8 mouse cellular contexts compared by ENCODE assay signal in the genomic region with DNA sequence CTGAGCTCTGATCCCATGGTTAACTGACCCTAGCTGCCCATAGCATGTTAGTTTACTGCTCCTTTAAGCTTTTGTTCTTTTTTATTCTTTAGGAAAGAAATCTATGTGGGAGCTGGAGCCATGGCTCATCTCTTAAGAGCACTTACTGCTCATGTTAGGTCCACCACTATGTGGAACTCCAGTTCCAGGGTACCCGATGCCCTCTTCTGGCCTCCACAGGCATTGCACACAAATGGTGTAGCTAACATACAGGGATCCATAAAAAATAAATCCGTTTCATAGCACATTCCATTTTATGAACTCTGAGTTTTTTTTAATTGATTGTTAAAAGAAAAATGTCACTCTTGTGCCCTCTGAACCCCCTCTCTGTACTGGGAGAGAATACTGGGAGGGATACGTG. TPM values are rescaled to one million over a fixed set of nuclear protein-coding genes. Genes with fewer than 3 reads are reported as not detected.
DNase-seq lines count a peak whose midpoint lies in the region; ATAC-seq and TF ChIP-seq lines count a peak whose summit lies in the region.

No protein-coding gene starts in this region.

- H3K27ac ChIP-seq in gastrocnemius, adult 2 months: no peak overlapping the region
- H3K27ac ChIP-seq in midbrain, embryonic 14.5 days (replicated peaks; ENCODE audit: low read depth, low read length): no peak overlapping the region
- H3K27ac ChIP-seq in midbrain, embryonic 11.5 days (ENCODE audit: low read depth, low read length): no peak overlapping the region
- no peak overlapping the region for H3K27ac ChIP-seq in heart, embryonic 10.5 days

- H3K4me2 ChIP-seq in midbrain, embryonic 14.5 days (ENCODE audit: low read length): no peak overlapping the region
- no peak overlapping the region for H3K4me2 ChIP-seq in midbrain, embryonic 11.5 days

- no peak for ATAC-seq in midbrain, embryonic 14.5 days (ENCODE audit: low FRiP score, low TSS enrichment)
- no peak for ATAC-seq in midbrain, embryonic 11.5 days (ENCODE audit: low FRiP score)

- WGBS in midbrain, embryonic 14.5 days: 41% methylated on average over 3 of the region's 3 CpGs
- WGBS in midbrain, embryonic 11.5 days: 51% methylated on average over 3 of the region's 3 CpGs
- 43% methylated on average over 3 of the region's 3 CpGs for WGBS in heart, embryonic 10.5 days

- no peak overlapping the region for H3K9ac ChIP-seq in midbrain, embryonic 14.5 days (replicated peaks; ENCODE audit: low read length)
- no peak overlapping the region for H3K9ac ChIP-seq in midbrain, embryonic 11.5 days (ENCODE audit: low read length)

- no peak for TF ChIP-seq POLR2A in brain, embryonic 14.5 days (IDR thresholded peaks at IDR 0.05; ENCODE audit: borderline replicate concordance, extremely low read depth, insufficient read depth, insufficient read length, poor library complexity, severe bottlenecking)

- no peaks in the 10 kb centered on the region for H3K9me3 ChIP-seq in midbrain, embryonic 14.5 days (ENCODE audit: control insufficient read depth, low read length)
- no peaks in the 10 kb centered on the region for H3K9me3 ChIP-seq in midbrain, embryonic 11.5 days (ENCODE audit: control insufficient read depth, low read length)
- no peaks in the 10 kb centered on the region for H3K9me3 ChIP-seq in heart, embryonic 10.5 days

- no peaks in the 10 kb centered on the region for H3K4me1 ChIP-seq in midbrain, embryonic 14.5 days (ENCODE audit: control insufficient read depth, insufficient read depth, low read length)
- no peaks in the 10 kb centered on the region for H3K4me1 ChIP-seq in midbrain, embryonic 11.5 days (ENCODE audit: control insufficient read depth, insufficient read depth, low read length)
- H3K4me1 ChIP-seq in heart, embryonic 10.5 days: no peaks in the 10 kb centered on the region

- TF ChIP-seq CTCF in gastrocnemius, adult 2 months (IDR thresholded peaks at IDR 0.05): peak; percentile 58
- TF ChIP-seq CTCF in brain, embryonic 14.5 days (IDR thresholded peaks at IDR 0.05; ENCODE audit: borderline replicate concordance, extremely low read depth, insufficient read depth, insufficient read length): peak; percentile 59; the same call in 1 of the 2 replicates

- no peaks in the 10 kb centered on the region for H3K27me3 ChIP-seq in midbrain, embryonic 14.5 days (ENCODE audit: control insufficient read depth, insufficient read depth, low read length)
- no peaks in the 10 kb centered on the region for H3K27me3 ChIP-seq in midbrain, embryonic 11.5 days (ENCODE audit: control insufficient read depth, insufficient read depth, low read length)
- peaks cover 19% of the 10 kb centered on the region for H3K27me3 ChIP-seq in heart, embryonic 10.5 days (ENCODE audit: insufficient read depth, poor library complexity, severe bottlenecking)

- intact Hi-C loops in gastrocnemius, adult 2 months (cut with DNase I): loop anchor here (5.0 kb wide), 1 partner anchor 52 kb away; no protein-coding TSS in a partner anchor

- no peak for DNase-seq in gastrocnemius, adult 2 months
- no peak for DNase-seq in gastrocnemius, postnatal 25 days
- peak; percentile 64 for DNase-seq in midbrain, embryonic 14.5 days
- DNase-seq in midbrain, embryonic 11.5 days (ENCODE audit: low spot score, missing footprints): no peak
- DNase-seq in brain, embryonic 14.5 days (ENCODE audit: low read depth): peak; percentile 36
- peak; percentile 64 for DNase-seq in retina, postnatal 1 day
- DNase-seq in spleen, adult 18-20 months: no peak
- DNase-seq in heart, embryonic 10.5 days (ENCODE audit: low spot score): no peak

- no peak overlapping the region for H3K4me3 ChIP-seq in gastrocnemius, adult 2 months
- H3K4me3 ChIP-seq in midbrain, embryonic 14.5 days (replicated peaks; ENCODE audit: low read depth, low read length): no peak overlapping the region
- H3K4me3 ChIP-seq in midbrain, embryonic 11.5 days (ENCODE audit: low read depth, low read length): no peak overlapping the region
- no peak overlapping the region for H3K4me3 ChIP-seq in heart, embryonic 10.5 days

- no peaks in the 10 kb centered on the region for H3K36me3 ChIP-seq in midbrain, embryonic 14.5 days (ENCODE audit: control insufficient read depth, insufficient read depth, low read length)
- no peaks in the 10 kb centered on the region for H3K36me3 ChIP-seq in midbrain, embryonic 11.5 days (ENCODE audit: control insufficient read depth, insufficient read depth, low read length)
- H3K36me3 ChIP-seq in heart, embryonic 10.5 days: no peaks in the 10 kb centered on the region

RNA-seq across cellular contexts. Expression of a gene that starts 4.7 kb away (rescaled TPM):
- 10 to 100 TPM; 37.5 to 45.5 TPM for total RNA-seq in gastrocnemius, adult 2 months (2021)
- total RNA-seq in gastrocnemius, postnatal 25 days (2021): 10 to 100 TPM; 41.5 to 43.0 TPM
- polyA plus RNA-seq in midbrain, embryonic 14.5 days (2014; fragmentation: Nextera tagmentation; extraction: Ambion mirVana): 22.8 and 23.8 TPM in 2 replicates
- polyA plus RNA-seq in midbrain, embryonic 11.5 days (2014; fragmentation: Nextera tagmentation; extraction: Ambion mirVana): 17.9 and 18.5 TPM in 2 replicates
- polyA plus RNA-seq in brain, embryonic 14.5 days (2012; rRNA removed): 14.5 and 19.6 TPM in 2 replicates
- 22.2 and 24.9 TPM in 2 replicates for polyA plus RNA-seq in heart, embryonic 10.5 days (2016; fragmentation: Nextera tagmentation; extraction: Ambion mirVana)

RNA-seq across cellular contexts. Expression of a gene that starts 24.3 kb away (rescaled TPM):
- total RNA-seq in gastrocnemius, adult 2 months (2021): 1 to 10 TPM; 5.8 to 7.0 TPM
- 1 to 10 TPM; 4.2 to 5.5 TPM for total RNA-seq in gastrocnemius, postnatal 25 days (2021)
- polyA plus RNA-seq in midbrain, embryonic 14.5 days (2014; fragmentation: Nextera tagmentation; extraction: Ambion mirVana): 15.4 and 20.5 TPM in 2 replicates
- 6.0 and 6.1 TPM in 2 replicates for polyA plus RNA-seq in midbrain, embryonic 11.5 days (2014; fragmentation: Nextera tagmentation; extraction: Ambion mirVana)
- 28.3 and 37.4 TPM in 2 replicates for polyA plus RNA-seq in brain, embryonic 14.5 days (2012; rRNA removed)
- 0.38 and 0.70 TPM in 2 replicates for polyA plus RNA-seq in heart, embryonic 10.5 days (2016; fragmentation: Nextera tagmentation; extraction: Ambion mirVana)

RNA-seq across cellular contexts. Expression of a gene that starts 33.5 kb away (rescaled TPM):
- total RNA-seq in gastrocnemius, adult 2 months (2021): not detected
- total RNA-seq in gastrocnemius, postnatal 25 days (2021): not detected
- polyA plus RNA-seq in midbrain, embryonic 14.5 days (2014; fragmentation: Nextera tagmentation; extraction: Ambion mirVana): 5.4 and 6.7 TPM in 2 replicates
- 0.14 TPM in 1 of 2 replicates, not detected in the other for polyA plus RNA-seq in midbrain, embryonic 11.5 days (2014; fragmentation: Nextera tagmentation; extraction: Ambion mirVana)
- 2.9 and 4.3 TPM in 2 replicates for polyA plus RNA-seq in brain, embryonic 14.5 days (2012; rRNA removed)
- 0.16 TPM in 1 of 2 replicates, not detected in the other for polyA plus RNA-seq in heart, embryonic 10.5 days (2016; fragmentation: Nextera tagmentation; extraction: Ambion mirVana)

Comparison
In these comparisons a context has a peak if more than half of its experiments do, and no peak if none do; other contexts are left out.
1. DNase-seq: peak in midbrain, embryonic 14.5 days (single experiment), brain, embryonic 14.5 days (single experiment) and retina, postnatal 1 day (single experiment); none in gastrocnemius, adult 2 months (single experiment), gastrocnemius, postnatal 25 days (single experiment), midbrain, embryonic 11.5 days (single experiment), spleen, adult 18-20 months (0 of 2) and heart, embryonic 10.5 days (single experiment).